Mouse (Mus musculus) midbrain, embryonic 14.5 days (tissue): ENCODE measurements around the gene Nsmce4a. TPM values are rescaled to one million over a fixed set of nuclear protein-coding genes. Genes with fewer than 3 reads are reported as not detected.

Source experiments
- polyA plus RNA-seq: library from polyadenylated mRNA; unstranded; fragments of >200 nt; fragmentation: Nextera tagmentation; extraction: Ambion mirVana; gene quantifications from 2 replicates; pipeline ENCODE4 v1.2.1, GENCODE M21; 2014

Gene Nsmce4a
- polyA plus RNA-seq, 1 experiment from 2014 or later = 114 TPM

Other genes starting within 250 kb of the Nsmce4a start
- gene Ate1, start 52.7 kb downstream of the Nsmce4a start, polyA plus RNA-seq = 113 and 122 TPM in 2 replicates
- 50.8 and 72.4 TPM in 2 replicates for gene Tacc2, start 4.3 kb upstream of the Nsmce4a start, polyA plus RNA-seq
- gene Btbd16, start 201.0 kb upstream of the Nsmce4a start, polyA plus RNA-seq = not detected in 2 replicates